Mouse (Mus musculus) lung, adult 2 months (tissue): ENCODE measurements around the gene Fhad1.

Experiments used
- CTCF ChIP-seq: fragments of 200-500 bp; IDR thresholded peaks from 2 replicates; pipeline ENCODE4 v1.5.1; 2011; ENCODE audit warnings: mild to moderate bottlenecking, low read length, control low read depth; ENCODE audit not compliant: insufficient read depth
- POLR2A ChIP-seq: fragments of 200-500 bp; IDR thresholded peaks from 2 replicates; pipeline ENCODE4 v1.6.1; 2011; ENCODE audit warnings: low read depth, mild to moderate bottlenecking, control low read depth, low read length, borderline replicate concordance; ENCODE audit errors: extremely low read depth

DNA sequence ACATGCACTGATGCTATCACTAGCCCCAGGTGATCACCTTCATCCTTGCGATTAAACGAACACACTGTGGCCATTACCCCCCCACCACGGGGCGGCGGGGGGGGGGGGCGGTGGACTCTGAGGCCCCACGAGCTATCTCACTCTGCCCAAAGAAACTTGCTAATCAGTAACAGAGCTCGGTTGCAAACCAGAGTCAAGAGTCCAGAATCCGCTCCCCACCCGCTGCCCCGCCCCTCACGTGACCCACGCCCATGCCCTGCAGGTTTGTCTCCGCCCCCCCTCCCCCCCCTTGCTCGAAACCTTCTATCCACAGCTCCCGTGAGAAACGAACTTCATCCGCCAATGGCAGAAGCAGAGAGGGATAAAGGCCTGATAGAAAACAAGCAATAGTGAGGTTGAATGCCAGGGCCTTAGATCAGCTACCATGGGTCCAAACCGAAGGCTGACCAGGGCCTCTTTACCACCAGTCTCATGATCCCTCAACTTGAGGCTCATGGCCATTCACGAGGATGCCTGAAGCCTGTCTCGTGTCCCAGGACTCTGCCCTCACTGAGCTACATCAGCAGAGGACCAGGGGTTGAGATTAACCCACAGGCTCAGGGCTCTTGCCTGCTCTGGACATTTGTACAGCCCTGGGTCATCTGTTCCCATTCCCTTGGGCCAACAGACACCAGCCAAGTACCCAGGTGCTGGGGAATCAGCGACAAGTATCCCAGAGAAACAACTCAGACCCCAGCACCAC lies 37.7 kb upstream of the Fhad1 start:
- TF ChIP-seq POLR2A (no peak), CTCF (no peak)
